Mouse (Mus musculus) liver, embryonic 13.5 days (tissue): ENCODE data around the gene Cntnap5a. TPM values are rescaled to one million over a fixed set of nuclear protein-coding genes. Genes with fewer than 3 reads are reported as not detected.

Source experiments
- ATAC-seq: fragments of 200-750 bp; cut with Nextera tagmentation; 2 replicates; pipeline ENCODE4 v1.8.0; 2017; ENCODE audit warnings: low read depth, mild to moderate bottlenecking, moderate number of reproducible peaks, moderate library complexity
- DNase-seq: peaks from one replicate; pipeline ENCODE4 v3.0.0; 2022
- H3K27ac ChIP-seq: fragments of 300-500 bp; sonication (generic); 2 replicates; pipeline ENCODE4 v1.5.1; 2015; ENCODE audit warnings: moderate library complexity, mild to moderate bottlenecking, inconsistent platforms
- H3K27me3 ChIP-seq: fragments of 300-500 bp; sonication (generic); 2 replicates; pipeline ENCODE4 v1.6.1; 2015; ENCODE audit warnings: mild to moderate bottlenecking, inconsistent platforms
- H3K36me3 ChIP-seq: fragments of 300-500 bp; sonication (generic); 2 replicates; pipeline ENCODE4 v1.6.1; 2015; ENCODE audit warnings: mild to moderate bottlenecking, inconsistent platforms
- H3K4me1 ChIP-seq: fragments of 300-500 bp; sonication (generic); replicated peaks from 2 replicates; pipeline ENCODE4 v1.6.1; 2015; ENCODE audit warnings: inconsistent platforms
- H3K4me2 ChIP-seq: fragments of 300-500 bp; sonication (generic); 2 replicates; pipeline ENCODE4 v1.6.1; 2015; ENCODE audit warnings: inconsistent platforms, mild to moderate bottlenecking, moderate library complexity
- H3K4me3 ChIP-seq: fragments of 300-500 bp; sonication (generic); replicated peaks from 2 replicates; pipeline ENCODE4 v1.5.1; 2015; ENCODE audit warnings: mild to moderate bottlenecking, inconsistent platforms
- H3K9ac ChIP-seq: fragments of 300-500 bp; sonication (generic); 2 replicates; pipeline ENCODE4 v1.6.1; 2015; ENCODE audit warnings: mild to moderate bottlenecking, inconsistent platforms
- H3K9me3 ChIP-seq: fragments of 300-500 bp; sonication (generic); replicated peaks from 2 replicates; pipeline ENCODE4 v1.6.1; 2016; ENCODE audit warnings: inconsistent platforms
- WGBS: fragments of 180-500 bp; shearing (Covaris S2); methylation state at CpG from one replicate; pipeline ENCODE4 v1.1.7; 2015; ENCODE audit not compliant: insufficient replicate concordance; 5-methylcytosine and 5-hydroxymethylcytosine counted together
- polyA plus RNA-seq: library from polyadenylated mRNA; unstranded; fragments of >200 nt; fragmentation: Nextera tagmentation; extraction: Ambion mirVana; gene quantifications from 2 replicates; pipeline ENCODE4 v1.2.1, GENCODE M21; 2015

Cntnap5a gene
- polyA plus RNA-seq, 1 experiment from 2014 or later: not detected

DNA sequence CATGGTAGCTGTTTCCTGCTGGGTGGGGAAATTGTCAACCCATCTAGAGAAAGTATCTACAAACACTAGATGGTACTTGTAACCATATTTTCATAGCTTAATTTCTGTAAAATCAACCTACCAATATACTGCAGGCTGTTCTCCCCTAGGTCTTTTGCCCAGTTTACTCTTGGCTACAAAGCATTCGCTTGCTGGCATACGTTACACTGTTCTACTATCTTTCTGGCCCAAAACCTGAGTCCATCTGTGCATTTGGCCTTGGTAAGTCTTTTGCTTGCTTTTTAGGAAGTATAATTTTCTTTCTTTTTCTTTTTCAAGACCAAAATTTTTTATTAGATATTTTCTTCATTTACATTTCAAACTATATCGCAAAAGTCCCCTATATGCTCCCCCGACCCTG is 686.3 kb downstream of the Cntnap5a start:
- DNase-seq (no peak), ATAC-seq (no peak)
- H3K9ac ChIP-seq: no peak overlapping the region
- 82% methylated on average over 4 of the region's 4 CpGs for WGBS
- H3K27me3 ChIP-seq: no peaks in the 10 kb centered on the region
- H3K36me3 ChIP-seq: no peaks in the 10 kb centered on the region
- no peaks in the 10 kb centered on the region; the same call in 1 of the 2 replicates for H3K9me3 ChIP-seq
- H3K4me3 ChIP-seq: no peak overlapping the region
- no peaks in the 10 kb centered on the region for H3K4me1 ChIP-seq
- no peak overlapping the region for H3K4me2 ChIP-seq
- H3K27ac ChIP-seq: no peak overlapping the region

DNA sequence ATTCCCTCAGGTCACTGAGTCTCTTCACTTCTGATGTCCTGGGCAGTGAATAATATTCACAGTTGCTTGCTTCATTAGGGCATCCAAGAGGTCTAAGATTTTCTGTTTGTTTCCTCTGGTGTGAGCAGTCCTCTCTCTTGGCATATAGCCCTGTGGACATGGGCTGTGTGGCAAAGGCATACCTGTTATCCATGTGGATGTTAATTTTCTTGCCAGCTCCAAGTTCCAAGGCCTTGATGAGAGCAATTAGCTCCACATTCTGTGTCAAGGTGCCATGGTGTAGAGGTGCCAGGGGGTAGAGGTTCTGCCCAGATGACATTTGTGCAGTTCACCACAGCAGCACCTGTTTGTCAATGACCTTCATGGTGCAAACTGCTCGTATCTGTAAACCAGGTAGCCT is 689.0 kb downstream of the Cntnap5a start:
- no peak overlapping the region for H3K4me3 ChIP-seq
- no peak overlapping the region for H3K9ac ChIP-seq
- H3K9me3 ChIP-seq: no peaks in the 10 kb centered on the region; the same call in 1 of the 2 replicates
- 44% methylated on average over 1 of the region's 1 CpGs for WGBS
- DNase-seq (no peak), ATAC-seq (no peak)
- no peaks in the 10 kb centered on the region for H3K27me3 ChIP-seq
- H3K27ac ChIP-seq: no peak overlapping the region
- H3K4me2 ChIP-seq: no peak overlapping the region
- H3K4me1 ChIP-seq: no peaks in the 10 kb centered on the region
- no peaks in the 10 kb centered on the region for H3K36me3 ChIP-seq

DNA sequence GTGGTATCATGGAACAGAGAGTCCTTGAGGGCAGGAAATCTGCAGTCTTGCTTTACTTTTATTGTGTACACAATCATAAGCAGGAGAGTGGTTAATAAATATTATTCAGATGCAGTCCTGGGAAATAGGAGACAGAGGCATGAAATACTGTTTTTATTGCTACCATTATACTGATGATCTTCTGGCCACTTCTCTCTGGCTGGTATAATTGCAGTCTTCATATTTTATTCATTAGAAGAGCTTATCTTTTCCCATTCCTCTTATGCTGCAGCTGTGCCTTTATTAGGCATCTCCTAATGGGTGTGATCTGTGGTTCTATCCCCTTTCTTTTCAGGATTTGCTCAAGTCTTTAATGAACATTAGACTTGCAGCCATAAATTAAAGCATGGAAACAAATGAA is 707.8 kb downstream of the Cntnap5a start:
- no peak for DNase-seq
- H3K27ac ChIP-seq: no peak overlapping the region
- H3K9me3 ChIP-seq: no peaks in the 10 kb centered on the region
- H3K4me1 ChIP-seq: no peaks in the 10 kb centered on the region
- H3K36me3 ChIP-seq: no peaks in the 10 kb centered on the region
- no peak for ATAC-seq
- H3K4me3 ChIP-seq: no peak overlapping the region
- H3K9ac ChIP-seq: no peak overlapping the region
- H3K27me3 ChIP-seq: no peaks in the 10 kb centered on the region
- no peak overlapping the region for H3K4me2 ChIP-seq

- Histone ChIP-seq H3K4me3 (no peak overlapping the region), H3K27ac (no peak overlapping the region), H3K27me3 (no peaks in the 10 kb centered on the region), H3K36me3 (no peaks in the 10 kb centered on the region), H3K9me3 (no peaks in the 10 kb centered on the region), H3K9ac (no peak overlapping the region), H3K4me1 (no peaks in the 10 kb centered on the region), H3K4me2 (no peak overlapping the region)
- DNase-seq: no peak
- 47% methylated on average over 1 of the region's 1 CpGs for WGBS
- ATAC-seq: no peak
Observed at GRCm38 (mm10) chr1:116401996-116402656, 717.6 kb downstream of the Cntnap5a start.

- Histone ChIP-seq H3K9me3 (no peaks in the 10 kb centered on the region), H3K4me3 (no peak overlapping the region), H3K4me1 (no peaks in the 10 kb centered on the region), H3K4me2 (no peak overlapping the region), H3K27ac (no peak overlapping the region), H3K9ac (no peak overlapping the region), H3K36me3 (no peaks in the 10 kb centered on the region), H3K27me3 (no peaks in the 10 kb centered on the region)
- ATAC-seq: no peak
- no peak for DNase-seq
- WGBS: 52% methylated on average over 1 of the region's 1 CpGs
Observed at GRCm38 (mm10) chr1:116409836-116410235, 725.3 kb downstream of the Cntnap5a start.

DNA sequence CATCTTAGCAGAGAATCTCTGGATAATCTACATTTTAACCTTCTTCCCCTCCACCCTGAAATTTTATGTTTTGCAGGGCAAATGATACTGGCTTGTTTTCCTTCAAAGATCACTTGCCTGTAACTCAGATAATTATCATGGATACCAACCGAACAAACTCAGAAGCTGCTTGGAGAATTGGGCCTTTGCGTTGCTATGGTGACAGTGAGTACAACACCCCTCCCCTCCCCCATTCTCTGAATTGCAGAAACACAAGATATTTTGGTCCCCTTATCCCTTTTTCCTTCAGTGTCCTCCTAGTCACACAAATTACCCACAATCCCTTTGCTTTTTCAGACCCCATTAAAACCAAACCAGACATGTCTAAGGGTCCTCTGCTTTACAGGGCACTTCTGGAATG is 743.8 kb downstream of the Cntnap5a start:
- H3K4me3 ChIP-seq: no peak overlapping the region
- no peak overlapping the region for H3K27ac ChIP-seq
- H3K4me1 ChIP-seq: no peaks in the 10 kb centered on the region
- no peak overlapping the region for H3K4me2 ChIP-seq
- H3K36me3 ChIP-seq: no peaks in the 10 kb centered on the region
- ATAC-seq (no peak), DNase-seq (no peak)
- WGBS: 55% methylated on average over 2 of the region's 2 CpGs
- H3K9me3 ChIP-seq: no peaks in the 10 kb centered on the region
- H3K9ac ChIP-seq: no peak overlapping the region
- no peaks in the 10 kb centered on the region for H3K27me3 ChIP-seq

- ATAC-seq: no peak
- H3K27ac ChIP-seq: no peak overlapping the region
- no peak overlapping the region for H3K4me2 ChIP-seq
- no peak for DNase-seq
- no peak overlapping the region for H3K9ac ChIP-seq
- H3K4me1 ChIP-seq: no peaks in the 10 kb centered on the region
- no peak overlapping the region for H3K4me3 ChIP-seq
- peaks cover 6% of the 10 kb centered on the region; the same call in 1 of the 2 replicates for H3K9me3 ChIP-seq
- WGBS: 64% methylated on average over 4 of the region's 4 CpGs
- H3K27me3 ChIP-seq: no peaks in the 10 kb centered on the region
- no peaks in the 10 kb centered on the region for H3K36me3 ChIP-seq
Observed at GRCm38 (mm10) chr1:116455115-116455717, 770.7 kb downstream of the Cntnap5a start.

GRCm38 (mm10) chr1:116477703-116478102 is 793.1 kb downstream of the Cntnap5a start:
- Histone ChIP-seq H3K4me3 (no peak overlapping the region), H3K4me2 (no peak overlapping the region), H3K9ac (no peak overlapping the region), H3K9me3 (no peaks in the 10 kb centered on the region), H3K36me3 (no peaks in the 10 kb centered on the region), H3K27me3 (no peaks in the 10 kb centered on the region), H3K27ac (no peak overlapping the region), H3K4me1 (no peaks in the 10 kb centered on the region)
- ATAC-seq: no peak
- no peak for DNase-seq
- WGBS: 20% methylated on average over 2 of the region's 2 CpGs

- no peak for ATAC-seq
- H3K27ac ChIP-seq: no peak overlapping the region
- H3K4me2 ChIP-seq: no peak overlapping the region
- no peak for DNase-seq
- H3K9me3 ChIP-seq: no peaks in the 10 kb centered on the region
- no peaks in the 10 kb centered on the region for H3K27me3 ChIP-seq
- H3K4me3 ChIP-seq: no peak overlapping the region
- no peak overlapping the region for H3K9ac ChIP-seq
- WGBS: 73% methylated on average over 1 of the region's 1 CpGs
- no peaks in the 10 kb centered on the region for H3K36me3 ChIP-seq
- H3K4me1 ChIP-seq: no peaks in the 10 kb centered on the region
Observed at GRCm38 (mm10) chr1:116488780-116489569, 804.4 kb downstream of the Cntnap5a start.

DNA sequence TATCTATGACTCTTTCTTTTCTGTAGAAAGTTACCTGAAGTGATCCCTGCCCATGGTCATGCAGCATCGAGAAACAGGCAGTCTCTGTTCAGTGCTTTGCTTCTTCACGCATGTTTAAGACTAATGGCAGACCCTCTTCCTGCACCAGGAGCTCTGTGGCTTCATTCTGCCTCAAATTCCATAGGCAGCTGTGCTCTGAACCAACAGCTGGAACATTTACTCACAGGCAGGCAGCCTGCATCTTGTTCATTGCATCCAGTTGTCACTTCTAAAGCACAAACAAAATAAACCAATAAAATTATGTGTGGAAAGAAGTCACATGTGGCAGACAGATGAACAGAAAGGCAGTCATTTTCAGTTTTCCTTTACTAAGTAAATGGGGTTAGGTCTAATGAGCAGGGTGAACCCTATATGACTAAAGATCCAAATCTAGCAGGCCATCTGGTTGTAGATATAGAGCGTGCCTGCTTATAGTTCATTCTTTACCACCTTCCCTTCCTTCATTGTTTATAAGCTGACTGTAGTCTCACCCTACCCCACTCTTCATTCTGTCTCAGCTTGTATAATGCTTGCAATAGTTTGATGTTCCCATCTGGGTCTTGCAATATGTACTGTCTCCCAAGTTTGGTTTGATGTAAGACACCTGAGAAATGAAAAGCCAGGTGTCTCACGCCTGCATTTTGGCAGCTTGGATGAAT is 893.6 kb downstream of the Cntnap5a start:
- ATAC-seq: no peak
- H3K4me1 ChIP-seq: no peaks in the 10 kb centered on the region
- no peak overlapping the region for H3K27ac ChIP-seq
- H3K4me2 ChIP-seq: no peak overlapping the region
- no peaks in the 10 kb centered on the region for H3K36me3 ChIP-seq
- H3K9me3 ChIP-seq: no peaks in the 10 kb centered on the region
- DNase-seq: no peak
- no peak overlapping the region for H3K4me3 ChIP-seq
- H3K27me3 ChIP-seq: no peaks in the 10 kb centered on the region
- 57% methylated on average over 4 of the region's 4 CpGs for WGBS
- H3K9ac ChIP-seq: no peak overlapping the region

DNA sequence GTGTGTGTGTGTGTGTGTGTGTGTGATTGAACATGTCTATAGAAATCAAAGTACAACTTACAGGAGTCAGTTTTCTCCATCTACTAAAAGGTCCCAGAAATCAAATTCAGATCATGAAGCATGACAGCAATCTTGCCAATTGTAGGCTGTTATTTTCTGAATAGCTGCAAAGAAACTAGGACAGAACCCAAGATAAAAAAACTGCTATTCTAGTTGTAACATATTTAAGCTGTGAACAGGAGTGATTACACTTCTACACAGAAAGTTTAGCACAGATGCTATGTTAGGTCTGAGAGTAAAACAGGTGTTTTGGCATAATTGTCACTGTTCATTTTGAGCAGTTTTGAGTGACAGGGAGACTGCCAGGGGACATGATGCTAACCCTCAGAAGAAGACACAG is 931.7 kb downstream of the Cntnap5a start:
- H3K4me3 ChIP-seq: no peak overlapping the region
- H3K4me2 ChIP-seq: no peak overlapping the region
- ATAC-seq: no peak
- H3K9ac ChIP-seq: no peak overlapping the region
- no peaks in the 10 kb centered on the region for H3K27me3 ChIP-seq
- no peak overlapping the region for H3K27ac ChIP-seq
- H3K4me1 ChIP-seq: no peaks in the 10 kb centered on the region
- no peak for DNase-seq
- no peaks in the 10 kb centered on the region for H3K36me3 ChIP-seq
- H3K9me3 ChIP-seq: no peaks in the 10 kb centered on the region
